Mouse (Mus musculus) neural tube, embryonic 15.5 days (tissue): ENCODE data around the gene Klhl22. TPM values are rescaled to one million over a fixed set of nuclear protein-coding genes. Genes with fewer than 3 reads are reported as not detected.
"Not testable (repeated sequence)": the region's sequence is repeated elsewhere in the genome, so short reads cannot be mapped to it uniquely, and the experiment has no call there.

Source experiments
- ATAC-seq: fragments of 200-750 bp; cut with Nextera tagmentation; 2 replicates; pipeline ENCODE4 v1.8.0; 2017; ENCODE audit warnings: mild to moderate bottlenecking, moderate TSS enrichment, moderate library complexity; ENCODE audit not compliant: low FRiP score
- H3K27ac ChIP-seq: fragments of 300-500 bp; sonication (generic); replicated peaks from 2 replicates; pipeline ENCODE4 v1.5.1; 2015; ENCODE audit warnings: mild to moderate bottlenecking, inconsistent platforms
- H3K27me3 ChIP-seq: fragments of 300-500 bp; sonication (generic); replicated peaks from 2 replicates; pipeline ENCODE4 v1.6.1; 2015; ENCODE audit warnings: inconsistent platforms
- H3K36me3 ChIP-seq: fragments of 300-500 bp; sonication (generic); 2 replicates; pipeline ENCODE4 v1.6.1; 2015; ENCODE audit warnings: inconsistent platforms
- H3K4me1 ChIP-seq: fragments of 300-500 bp; sonication (generic); 2 replicates; pipeline ENCODE4 v1.6.1; 2015; ENCODE audit warnings: inconsistent platforms
- H3K4me2 ChIP-seq: fragments of 300-500 bp; sonication (generic); 2 replicates; pipeline ENCODE4 v1.6.1; 2015; ENCODE audit warnings: inconsistent platforms, mild to moderate bottlenecking, moderate library complexity
- H3K4me3 ChIP-seq: fragments of 300-500 bp; sonication (generic); replicated peaks from 2 replicates; pipeline ENCODE4 v1.5.1; 2015; ENCODE audit warnings: mild to moderate bottlenecking, inconsistent platforms
- H3K9ac ChIP-seq: fragments of 300-500 bp; sonication (generic); replicated peaks from 2 replicates; pipeline ENCODE4 v1.6.1; 2015; ENCODE audit warnings: mild to moderate bottlenecking, inconsistent platforms
- H3K9me3 ChIP-seq: fragments of 300-500 bp; sonication (generic); replicated peaks from 2 replicates; pipeline ENCODE4 v1.6.1; 2016; ENCODE audit warnings: inconsistent platforms
- WGBS: fragments of 180-500 bp; shearing (Covaris S2); methylation state at CpG from one replicate; pipeline ENCODE4 v1.1.7; 2015; ENCODE audit warnings: mixed read lengths; 5-methylcytosine and 5-hydroxymethylcytosine counted together
- polyA plus RNA-seq: library from polyadenylated mRNA; unstranded; fragments of >200 nt; fragmentation: Nextera tagmentation; extraction: Ambion mirVana; gene quantifications from 2 replicates; pipeline ENCODE4 v1.2.1, GENCODE M21; 2015

The Klhl22 gene
- polyA plus RNA-seq, 1 experiment from 2014 or later = 89.1 TPM

DNA sequence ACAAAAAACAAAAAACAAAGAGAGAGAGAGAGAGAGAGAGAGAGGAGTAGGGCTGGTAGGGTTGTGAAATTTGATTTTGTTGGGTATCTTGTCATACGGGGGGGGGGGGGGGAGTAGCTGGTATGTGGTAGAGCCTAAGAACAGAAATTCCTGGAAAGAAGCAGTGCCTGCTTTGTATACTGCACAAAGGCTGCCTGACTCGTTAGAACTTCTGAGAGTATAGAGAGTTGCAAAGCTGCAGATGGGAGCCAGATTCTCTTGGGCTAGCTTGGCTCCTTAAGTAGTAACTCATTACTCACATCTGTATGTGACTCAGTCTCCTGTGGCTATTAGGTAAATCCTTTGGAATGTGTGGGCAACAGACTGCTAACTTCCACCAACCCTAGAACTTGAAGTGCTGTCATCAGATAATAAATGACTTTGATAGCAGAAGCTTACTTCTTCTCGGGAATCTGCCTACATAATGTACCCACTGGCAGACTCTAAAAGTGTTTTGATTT, 26.5 kb upstream of the Klhl22 start, which contains the start of gene Med15:
Med15 (minus strand) TSS at position 51 of the 500 bp plus-strand sequence.
- Histone ChIP-seq H3K4me3 (no peak within 1 kb of the TSS), H3K9me3 (no peaks in the 10 kb centered on the region), H3K27ac (no peak within 1 kb of the TSS), H3K9ac (no peak within 1 kb of the TSS), H3K4me2 (no peak within 1 kb of the TSS), H3K27me3 (peaks cover 3% of the 10 kb centered on the region; the same call in 1 of the 2 replicates), H3K4me1 (no peaks in the 10 kb centered on the region), H3K36me3 (no peaks in the 10 kb centered on the region)
- no peak for ATAC-seq
- 56% methylated on average over 3 of the region's 3 CpGs for WGBS

DNA sequence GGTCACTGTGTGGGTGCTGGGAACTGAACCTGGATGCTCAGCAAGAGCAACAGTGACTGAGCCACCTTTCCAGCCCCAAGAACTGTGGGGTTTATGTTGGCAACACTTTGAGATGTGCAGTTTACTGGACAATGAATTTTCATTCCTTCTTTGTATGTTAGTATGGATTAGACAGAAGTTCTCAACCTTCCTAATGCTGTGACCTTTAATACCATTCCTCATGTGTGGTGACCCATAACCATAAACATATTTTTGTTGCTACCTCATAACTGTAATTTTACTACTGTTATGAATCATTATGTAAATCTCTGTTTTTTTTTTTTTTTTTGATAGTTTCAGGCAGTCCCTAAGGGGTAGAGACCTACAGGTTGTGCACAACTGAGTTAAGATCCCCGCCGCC, 25.8 kb upstream of the Klhl22 start:
- H3K4me2 ChIP-seq = peak overlapping the region; percentile 34
- no peaks in the 10 kb centered on the region for H3K9me3 ChIP-seq
- H3K36me3 ChIP-seq = no peaks in the 10 kb centered on the region
- H3K4me3 ChIP-seq = no peak overlapping the region
- 74% methylated on average over 2 of the region's 2 CpGs for WGBS
- no peak overlapping the region for H3K27ac ChIP-seq
- peaks cover 3% of the 10 kb centered on the region; the same call in 1 of the 2 replicates for H3K27me3 ChIP-seq
- no peak overlapping the region for H3K9ac ChIP-seq
- ATAC-seq = no peak
- H3K4me1 ChIP-seq = no peaks in the 10 kb centered on the region

- not testable (repeated sequence) for H3K27ac ChIP-seq, H3K4me2 ChIP-seq, ATAC-seq, H3K9me3 ChIP-seq, H3K36me3 ChIP-seq, H3K27me3 ChIP-seq, H3K9ac ChIP-seq, H3K4me1 ChIP-seq, H3K4me3 ChIP-seq
- WGBS = 86% methylated on average over 6 of the region's 6 CpGs
Observed at GRCm38 (mm10) chr16:17734872-17735271, 24.5 kb upstream of the Klhl22 start.

- Histone ChIP-seq H3K36me3 (no peaks in the 10 kb centered on the region), H3K4me3 (no peak overlapping the region), H3K27ac (no peak overlapping the region), H3K4me2 (no peak overlapping the region), H3K9ac (no peak overlapping the region), H3K27me3 (peaks cover 3% of the 10 kb centered on the region; the same call in 1 of the 2 replicates), H3K4me1 (no peaks in the 10 kb centered on the region), H3K9me3 (no peaks in the 10 kb centered on the region)
- no peak for ATAC-seq
- 51% methylated on average over 4 of the region's 4 CpGs for WGBS
Observed at GRCm38 (mm10) chr16:17736156-17736555, 23.3 kb upstream of the Klhl22 start.

- no peaks in the 10 kb centered on the region for H3K4me1 ChIP-seq
- no peak overlapping the region for H3K4me2 ChIP-seq
- no peak overlapping the region for H3K4me3 ChIP-seq
- no peak overlapping the region for H3K27ac ChIP-seq
- WGBS = 85% methylated on average over 4 of the region's 4 CpGs
- H3K27me3 ChIP-seq = peaks cover 3% of the 10 kb centered on the region; the same call in 1 of the 2 replicates
- ATAC-seq = no peak
- H3K9ac ChIP-seq = no peak overlapping the region
- no peaks in the 10 kb centered on the region for H3K9me3 ChIP-seq
- H3K36me3 ChIP-seq = no peaks in the 10 kb centered on the region
Observed at GRCm38 (mm10) chr16:17740080-17740479, 19.3 kb upstream of the Klhl22 start.

GRCm38 (mm10) chr16:17742810-17743209, 16.6 kb upstream of the Klhl22 start:
- Histone ChIP-seq H3K4me1 (no peaks in the 10 kb centered on the region), H3K27ac (no peak overlapping the region), H3K36me3 (no peaks in the 10 kb centered on the region), H3K27me3 (no peaks in the 10 kb centered on the region), H3K9ac (no peak overlapping the region), H3K9me3 (no peaks in the 10 kb centered on the region), H3K4me2 (no peak overlapping the region), H3K4me3 (no peak overlapping the region)
- ATAC-seq = no peak
- 90% methylated on average over 1 of the region's 1 CpGs for WGBS

DNA sequence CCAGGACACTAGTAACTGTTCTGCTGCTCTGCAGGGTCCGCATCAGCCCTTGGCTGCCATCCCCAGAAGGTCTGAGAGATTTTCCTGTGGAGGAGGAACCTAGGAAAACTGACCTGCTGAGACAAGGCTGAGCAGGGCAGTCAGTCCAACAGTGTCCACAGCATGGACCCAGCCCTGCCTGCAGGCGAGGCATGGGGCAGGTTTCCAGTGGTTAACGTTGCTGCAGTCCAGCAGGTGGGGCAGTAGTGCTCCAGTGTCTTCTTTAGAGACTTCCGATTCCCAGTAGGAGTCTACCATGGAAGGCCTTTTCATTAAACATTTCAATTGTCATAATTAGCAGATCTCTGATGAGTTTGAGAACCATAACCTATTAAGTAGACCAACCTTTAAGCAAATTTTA, 16.1 kb upstream of the Klhl22 start:
- Histone ChIP-seq H3K27me3 (no peaks in the 10 kb centered on the region), H3K4me1 (no peaks in the 10 kb centered on the region), H3K4me2 (no peak overlapping the region), H3K36me3 (no peaks in the 10 kb centered on the region), H3K9me3 (no peaks in the 10 kb centered on the region), H3K27ac (no peak overlapping the region), H3K4me3 (no peak overlapping the region), H3K9ac (no peak overlapping the region)
- WGBS = 47% methylated on average over 4 of the region's 4 CpGs
- no peak for ATAC-seq

DNA sequence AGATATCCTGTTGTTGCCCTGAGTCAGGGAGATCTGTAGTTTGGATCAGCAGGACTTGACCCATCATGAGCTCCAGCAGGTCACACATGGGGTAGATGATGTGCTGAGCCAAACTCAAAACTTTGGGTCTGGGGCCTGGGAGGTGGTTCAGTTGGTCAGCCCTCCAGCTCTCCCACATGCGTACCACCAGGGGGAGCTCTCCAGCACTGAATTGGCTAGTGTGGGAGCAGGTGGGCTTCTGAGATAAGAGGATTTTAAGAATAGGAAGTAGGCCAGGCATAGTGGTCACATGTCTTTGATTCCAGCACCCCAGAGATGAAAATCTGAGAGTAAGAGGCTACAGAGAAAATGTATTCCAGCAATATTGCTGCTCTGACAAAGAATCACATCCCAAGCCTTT, 14.9 kb upstream of the Klhl22 start:
- Histone ChIP-seq H3K27ac (no peak overlapping the region), H3K4me3 (no peak overlapping the region), H3K27me3 (no peaks in the 10 kb centered on the region), H3K9me3 (no peaks in the 10 kb centered on the region), H3K4me2 (no peak overlapping the region), H3K4me1 (no peaks in the 10 kb centered on the region), H3K36me3 (no peaks in the 10 kb centered on the region), H3K9ac (no peak overlapping the region)
- no peak for ATAC-seq
- 11% methylated on average over 1 of the region's 1 CpGs for WGBS

- Histone ChIP-seq H3K9ac (no peak overlapping the region), H3K36me3 (no peaks in the 10 kb centered on the region), H3K4me1 (no peaks in the 10 kb centered on the region), H3K27me3 (no peaks in the 10 kb centered on the region), H3K4me3 (no peak overlapping the region), H3K9me3 (no peaks in the 10 kb centered on the region), H3K27ac (no peak overlapping the region), H3K4me2 (no peak overlapping the region)
- WGBS = 73% methylated on average over 2 of the region's 2 CpGs
- ATAC-seq = no peak
Observed at GRCm38 (mm10) chr16:17745067-17745466, 14.4 kb upstream of the Klhl22 start.

GRCm38 (mm10) chr16:17753001-17753400, 6.4 kb upstream of the Klhl22 start:
- no peak overlapping the region for H3K4me3 ChIP-seq
- no peaks in the 10 kb centered on the region for H3K9me3 ChIP-seq
- 27% methylated on average over 3 of the region's 3 CpGs for WGBS
- no peaks in the 10 kb centered on the region for H3K36me3 ChIP-seq
- H3K27me3 ChIP-seq = 0 out of 2 replicates have a peak, but pooled peaks cover 7% of the 10 kb centered on the region
- no peak for ATAC-seq
- no peak overlapping the region for H3K4me2 ChIP-seq
- H3K9ac ChIP-seq = no peak overlapping the region
- H3K4me1 ChIP-seq = no peaks in the 10 kb centered on the region
- no peak overlapping the region for H3K27ac ChIP-seq

DNA sequence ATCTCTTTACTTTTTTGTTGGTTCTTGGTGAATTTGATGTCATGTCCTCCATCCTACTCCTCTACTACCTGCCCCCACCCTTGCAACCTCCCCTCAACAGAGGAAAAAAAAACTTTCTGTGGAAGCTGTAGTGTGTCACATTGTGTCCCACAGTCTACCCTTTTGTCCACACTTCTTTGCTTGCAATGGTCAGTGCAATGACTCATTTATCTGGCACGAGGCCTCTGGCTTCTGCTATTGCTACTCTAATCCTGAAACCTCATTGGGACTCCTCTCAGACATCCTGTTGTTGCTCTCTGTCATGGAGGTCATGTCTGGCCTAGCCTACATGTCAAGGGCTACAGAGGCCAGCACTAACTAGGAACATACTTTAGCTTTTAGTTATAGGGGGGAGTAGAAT, 5.7 kb upstream of the Klhl22 start:
- no peak overlapping the region for H3K4me2 ChIP-seq
- H3K4me1 ChIP-seq = peaks cover 4% of the 10 kb centered on the region
- ATAC-seq = no peak
- H3K9ac ChIP-seq = no peak overlapping the region
- no peaks in the 10 kb centered on the region for H3K9me3 ChIP-seq
- no peak overlapping the region for H3K27ac ChIP-seq
- H3K27me3 ChIP-seq = 0 out of 2 replicates have a peak, but pooled peaks cover 7% of the 10 kb centered on the region
- no peak overlapping the region for H3K4me3 ChIP-seq
- WGBS = 33% methylated on average over 1 of the region's 1 CpGs
- H3K36me3 ChIP-seq = no peaks in the 10 kb centered on the region

DNA sequence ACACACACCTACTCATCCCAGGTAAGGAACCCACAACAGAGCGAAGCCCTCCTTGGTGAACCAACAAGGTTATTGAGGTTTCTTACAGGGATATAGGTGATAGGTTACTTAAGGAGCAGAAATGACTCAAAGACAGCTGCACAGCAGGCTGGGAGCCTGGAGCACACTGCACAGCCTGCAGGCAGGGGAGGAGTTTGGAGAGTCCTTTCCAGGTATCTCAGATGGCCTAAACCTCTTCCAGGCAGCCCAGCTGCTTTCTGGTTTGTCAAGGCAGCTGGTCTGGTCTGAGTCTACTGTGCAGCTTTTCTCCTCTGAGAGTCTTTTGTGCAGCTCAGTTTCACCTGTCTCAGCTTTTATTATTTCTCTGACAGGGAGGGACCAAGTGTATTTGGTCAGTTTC, 1.7 kb upstream of the Klhl22 start:
- no peak overlapping the region for H3K4me3 ChIP-seq
- H3K27ac ChIP-seq = no peak overlapping the region
- no peaks in the 10 kb centered on the region for H3K9me3 ChIP-seq
- H3K4me2 ChIP-seq = no peak overlapping the region
- ATAC-seq = no peak
- H3K4me1 ChIP-seq = peaks cover 37% of the 10 kb centered on the region
- no peak overlapping the region for H3K9ac ChIP-seq
- 0 out of 2 replicates have a peak, but pooled peaks cover 7% of the 10 kb centered on the region for H3K27me3 ChIP-seq
- no peaks in the 10 kb centered on the region for H3K36me3 ChIP-seq
- 94% methylated on average over 1 of the region's 1 CpGs for WGBS
